Mouse (Mus musculus) small intestine, adult 2 months (tissue): Measurements from ENCODE around the gene A130010J15Rik.

Experiments used
- CTCF ChIP-seq: fragments of 200-500 bp; IDR thresholded peaks from 2 replicates; pipeline ENCODE4 v1.5.1; 2012; ENCODE audit warnings: low read depth, mild to moderate bottlenecking, control low read depth, inconsistent platforms, low read length, moderate library complexity, mixed read lengths; ENCODE audit not compliant: insufficient replicate concordance, insufficient read length; ENCODE audit errors: extremely low read depth
- POLR2A ChIP-seq: fragments of 200-500 bp; IDR thresholded peaks from 2 replicates; pipeline ENCODE4 v1.6.1; 2012; ENCODE audit warnings: low read depth, mild to moderate bottlenecking, control low read depth, inconsistent platforms, low read length, moderate library complexity

- no peak for TF ChIP-seq CTCF
- no peak for TF ChIP-seq POLR2A
Observed at GRCm38 (mm10) chr1:193125835-193126234, 42.0 kb upstream of the A130010J15Rik start.
